Mouse (Mus musculus) kidney, adult 8-10 months (tissue): ENCODE measurements around the gene Ccdc187.

Experiments used
- DNase-seq, 2 experiments: peaks; one replicate each; pipeline ENCODE4 v3.0.0; 2022

Gene Ccdc187

GRCm38 (mm10) chr2:26205761-26206160 is 88.6 kb downstream of the Ccdc187 start:
- DNase-seq = no peak

GRCm38 (mm10) chr2:26205126-26205525 is 89.2 kb downstream of the Ccdc187 start:
- DNase-seq = no peak

- no peak for DNase-seq
Observed at GRCm38 (mm10) chr2:26202849-26203475, 91.4 kb downstream of the Ccdc187 start.

- DNase-seq = no peak
Observed at GRCm38 (mm10) chr2:26201926-26202848, 92.2 kb downstream of the Ccdc187 start.

- DNase-seq = no peak
Observed at GRCm38 (mm10) chr2:26198488-26198887, 95.9 kb downstream of the Ccdc187 start.

- no peak for DNase-seq
Observed at GRCm38 (mm10) chr2:26194552-26195339, 99.6 kb downstream of the Ccdc187 start.
